Mouse (Mus musculus) stomach, postnatal 0 days (tissue): Measurements from ENCODE around the gene Pcbp1. TPM values are rescaled to one million over a fixed set of nuclear protein-coding genes. Genes with fewer than 3 reads are reported as not detected.

Source experiments
- ATAC-seq: fragments of 200-750 bp; cut with Nextera tagmentation; 2 replicates; pipeline ENCODE4 v1.8.0; 2017; ENCODE audit not compliant: low FRiP score, low TSS enrichment
- DNase-seq: peaks from one replicate; pipeline ENCODE4 v3.0.0-alpha.2; 2016; ENCODE audit warnings: low spot score
- H3K27ac ChIP-seq: fragments of 300-500 bp; sonication (generic); replicated peaks from 2 replicates; pipeline ENCODE4 v1.5.1; 2014; ENCODE audit warnings: mild to moderate bottlenecking, control low read depth
- H3K27me3 ChIP-seq: fragments of 300-500 bp; sonication (generic); 2 replicates; pipeline ENCODE4 v1.6.1; 2014; ENCODE audit warnings: low read length; ENCODE audit not compliant: control insufficient read depth, insufficient read depth
- H3K36me3 ChIP-seq: fragments of 300-500 bp; sonication (generic); 2 replicates; pipeline ENCODE4 v1.6.1; 2014; ENCODE audit warnings: low read length, mixed read lengths; ENCODE audit not compliant: control insufficient read depth, insufficient read depth
- H3K4me1 ChIP-seq: fragments of 300-500 bp; sonication (generic); replicated peaks from 2 replicates; pipeline ENCODE4 v1.6.1; 2014; ENCODE audit warnings: antibody characterized with exemption; ENCODE audit not compliant: control insufficient read depth, insufficient read depth
- H3K4me2 ChIP-seq: fragments of 300-500 bp; sonication (generic); replicated peaks from 2 replicates; pipeline ENCODE4 v1.6.1; 2014; ENCODE audit warnings: low read depth, mild to moderate bottlenecking, control low read depth, moderate library complexity
- H3K4me3 ChIP-seq: fragments of 300-500 bp; sonication (generic); 2 replicates; pipeline ENCODE4 v1.5.1; 2014; ENCODE audit warnings: low read depth, low read length, control low read depth
- H3K9ac ChIP-seq: fragments of 300-500 bp; sonication (generic); 2 replicates; pipeline ENCODE4 v1.6.1; 2014; ENCODE audit warnings: mild to moderate bottlenecking, low read length, control low read depth, mixed read lengths
- H3K9me3 ChIP-seq: fragments of 300-500 bp; sonication (generic); 2 replicates; pipeline ENCODE4 v1.6.1; 2016; ENCODE audit warnings: low read length; ENCODE audit not compliant: control insufficient read depth
- CTCF ChIP-seq: IDR thresholded peaks from 2 replicates; pipeline ENCODE4 v1.5.1; 2016; ENCODE audit warnings: antibody characterized with exemption, low read depth, mild to moderate bottlenecking, moderate library complexity
- EP300 ChIP-seq: optimal IDR thresholded peaks from 2 replicates; pipeline ENCODE3; 2016; ENCODE audit warnings: antibody characterized with exemption
- WGBS: fragments of 180-500 bp; shearing (Covaris S2); extraction: QIAGEN DNeasy Blood & Tissue Kit; methylation state at CpG from one replicate; pipeline ENCODE4 v1.1.7; 2014; 5-methylcytosine and 5-hydroxymethylcytosine counted together
- microRNA-seq: library from miRNA; unstranded; fragments of <30 nt; microRNA quantifications from one replicate; pipeline ENCODE4, GENCODE M21; 2016
- polyA plus RNA-seq: library from polyadenylated mRNA; unstranded; fragments of >200 nt; fragmentation: Nextera tagmentation; extraction: Ambion mirVana; gene quantifications from 2 replicates; pipeline ENCODE4 v1.2.1, GENCODE M21; 2015

The Pcbp1 gene
- polyA plus RNA-seq, 1 experiment from 2014 or later = 337 TPM

GRCm38 (mm10) chr6:86479311-86479710 is 46.8 kb downstream of the Pcbp1 start:
- 66% methylated on average over 3 of the region's 3 CpGs for WGBS
- ATAC-seq = no peak
- no peaks in the 10 kb centered on the region for H3K27me3 ChIP-seq

GRCm38 (mm10) chr6:86476931-86477330 is 49.2 kb downstream of the Pcbp1 start:
- no peaks in the 10 kb centered on the region for H3K36me3 ChIP-seq
- H3K4me1 ChIP-seq = peaks cover 7% of the 10 kb centered on the region
- TF ChIP-seq EP300 = no peak
- no peak for TF ChIP-seq CTCF
- no peak overlapping the region for H3K9ac ChIP-seq
- H3K4me3 ChIP-seq = no peak overlapping the region
- ATAC-seq (no peak), DNase-seq (no peak)
- peak overlapping the region; percentile 69; the same call in 1 of the 2 replicates for H3K27ac ChIP-seq
- no peak overlapping the region for H3K4me2 ChIP-seq
- H3K9me3 ChIP-seq = no peaks in the 10 kb centered on the region
- WGBS = 37% methylated on average over 5 of the region's 5 CpGs
- no peaks in the 10 kb centered on the region for H3K27me3 ChIP-seq

More at GRCm38 (mm10) chr6:86479311-86479710, 46.8 kb downstream of the Pcbp1 start:
- Histone ChIP-seq H3K4me3 (no peak overlapping the region), H3K9ac (no peak overlapping the region), H3K4me2 (no peak overlapping the region), H3K9me3 (no peaks in the 10 kb centered on the region), H3K36me3 (no peaks in the 10 kb centered on the region), H3K4me1 (no peaks in the 10 kb centered on the region), H3K27ac (peak overlapping the region; percentile 49)
- DNase-seq = no peak
- TF ChIP-seq CTCF = no peak
- TF ChIP-seq EP300 = no peak

- no peak for ATAC-seq
- peak overlapping the region; percentile 65 for H3K27ac ChIP-seq
- no peak overlapping the region for H3K9ac ChIP-seq
- WGBS = 47% methylated on average over 9 of the region's 9 CpGs
- H3K36me3 ChIP-seq = no peaks in the 10 kb centered on the region
- H3K9me3 ChIP-seq = no peaks in the 10 kb centered on the region
- H3K4me3 ChIP-seq = no peak overlapping the region
- H3K27me3 ChIP-seq = no peaks in the 10 kb centered on the region
- no peak for DNase-seq
- H3K4me2 ChIP-seq = no peak overlapping the region
- TF ChIP-seq EP300 (no peak), CTCF (no peak)
- H3K4me1 ChIP-seq = peaks cover 9% of the 10 kb centered on the region
Measured at GRCm38 (mm10) chr6:86475462-86476167, 50.5 kb downstream of the Pcbp1 start.

- no peak for TF ChIP-seq EP300
- no peak for TF ChIP-seq CTCF
- Histone ChIP-seq H3K27me3 (no peaks in the 10 kb centered on the region), H3K4me2 (no peak overlapping the region), H3K36me3 (peaks cover 4% of the 10 kb centered on the region; the same call in 1 of the 2 replicates), H3K4me1 (peaks cover 9% of the 10 kb centered on the region), H3K9me3 (no peaks in the 10 kb centered on the region), H3K27ac (peak overlapping the region; percentile 65; the same call in 1 of the 2 replicates), H3K4me3 (no peak overlapping the region), H3K9ac (no peak overlapping the region)
- no peak for DNase-seq
- no peak for ATAC-seq
Measured at GRCm38 (mm10) chr6:86474646-86475181, 51.4 kb downstream of the Pcbp1 start.

Small RNA genes within 50 kb of the gene (microRNA-seq; reads per million reads assigned to microRNA genes)
- gene Gm22184 = not detected

Other genes starting within 250 kb of the Pcbp1 start
- gene Fam136a, start 160.7 kb downstream of the Pcbp1 start, polyA plus RNA-seq = 72.1 and 74.8 TPM in 2 replicates
- 242 and 277 TPM in 2 replicates for gene Snrpg, start 155.0 kb downstream of the Pcbp1 start, polyA plus RNA-seq
- gene Pcyox1, start 129.2 kb downstream of the Pcbp1 start, polyA plus RNA-seq = 93.8 and 94.8 TPM in 2 replicates
- gene Tia1, start 122.1 kb downstream of the Pcbp1 start, polyA plus RNA-seq = 44.6 and 47.2 TPM in 2 replicates
- gene Gm44790, start 99.7 kb downstream of the Pcbp1 start, polyA plus RNA-seq = not detected in 2 replicates
- 15.0 and 16.4 TPM in 2 replicates for gene C87436, start 87.9 kb downstream of the Pcbp1 start, polyA plus RNA-seq
- gene Asprv1, start 101.8 kb upstream of the Pcbp1 start, polyA plus RNA-seq = 2,145 and 2,418 TPM in 2 replicates
- 24.4 and 27.3 TPM in 2 replicates for gene Mxd1, start 142.8 kb upstream of the Pcbp1 start, polyA plus RNA-seq
- 82.7 and 90.8 TPM in 2 replicates for gene Snrnp27, start 158.2 kb upstream of the Pcbp1 start, polyA plus RNA-seq
- gene Gmcl1, start 207.1 kb upstream of the Pcbp1 start, polyA plus RNA-seq = 11.6 and 14.0 TPM in 2 replicates